Mouse (Mus musculus) lung, embryonic 15.5 days (tissue): ENCODE measurements around the gene Clasp2. TPM values are rescaled to one million over a fixed set of nuclear protein-coding genes. Genes with fewer than 3 reads are reported as not detected.

Experiments
- ATAC-seq: fragments of 200-750 bp; cut with Nextera tagmentation; 2 replicates; pipeline ENCODE4 v1.8.0; 2017; ENCODE audit warnings: moderate number of reproducible peaks, borderline replicate concordance; ENCODE audit not compliant: low FRiP score, low TSS enrichment; ENCODE audit errors: extremely low read depth
- H3K27ac ChIP-seq: fragments of 300-500 bp; sonication (generic); 2 replicates; pipeline ENCODE4 v1.5.1; 2015; ENCODE audit warnings: moderate library complexity, mild to moderate bottlenecking, inconsistent platforms
- H3K27me3 ChIP-seq: fragments of 300-500 bp; sonication (generic); 2 replicates; pipeline ENCODE4 v1.6.1; 2015; ENCODE audit warnings: inconsistent platforms
- H3K36me3 ChIP-seq: fragments of 300-500 bp; sonication (generic); 2 replicates; pipeline ENCODE4 v1.6.1; 2015; ENCODE audit warnings: inconsistent platforms
- H3K4me1 ChIP-seq: fragments of 300-500 bp; sonication (generic); 2 replicates; pipeline ENCODE4 v1.6.1; 2015; ENCODE audit warnings: inconsistent platforms
- H3K4me2 ChIP-seq: fragments of 300-500 bp; sonication (generic); 2 replicates; pipeline ENCODE4 v1.6.1; 2015; ENCODE audit warnings: inconsistent platforms, mild to moderate bottlenecking, moderate library complexity
- H3K4me3 ChIP-seq: fragments of 300-500 bp; sonication (generic); 2 replicates; pipeline ENCODE4 v1.5.1; 2015; ENCODE audit warnings: mild to moderate bottlenecking, inconsistent platforms
- H3K9ac ChIP-seq: fragments of 300-500 bp; sonication (generic); 2 replicates; pipeline ENCODE4 v1.6.1; 2015; ENCODE audit warnings: inconsistent platforms
- H3K9me3 ChIP-seq: fragments of 300-500 bp; sonication (generic); 2 replicates; pipeline ENCODE4 v1.6.1; 2016; ENCODE audit warnings: inconsistent platforms
- WGBS: fragments of 180-500 bp; shearing (Covaris S2); methylation state at CpG from one replicate; pipeline ENCODE4 v1.1.7; 2015; 5-methylcytosine and 5-hydroxymethylcytosine counted together
- polyA plus RNA-seq: library from polyadenylated mRNA; unstranded; fragments of >200 nt; fragmentation: Nextera tagmentation; extraction: Ambion mirVana; gene quantifications from 2 replicates; pipeline ENCODE4 v1.2.1, GENCODE M21; 2015

Gene Clasp2
- polyA plus RNA-seq, 1 experiment from 2014 or later, result 27.3 TPM

- H3K27ac ChIP-seq, result no peak overlapping the region
- 76% methylated on average over 3 of the region's 3 CpGs for WGBS
- peaks cover 8% of the 10 kb centered on the region for H3K36me3 ChIP-seq
- H3K4me1 ChIP-seq, result no peaks in the 10 kb centered on the region
- no peaks in the 10 kb centered on the region for H3K9me3 ChIP-seq
- no peak overlapping the region for H3K4me3 ChIP-seq
- ATAC-seq, result no peak
- no peaks in the 10 kb centered on the region for H3K27me3 ChIP-seq
- H3K9ac ChIP-seq, result no peak overlapping the region
- no peak overlapping the region for H3K4me2 ChIP-seq
Measured at GRCm38 (mm10) chr9:113941103-113941805, 200.0 kb downstream of the Clasp2 start.

DNA sequence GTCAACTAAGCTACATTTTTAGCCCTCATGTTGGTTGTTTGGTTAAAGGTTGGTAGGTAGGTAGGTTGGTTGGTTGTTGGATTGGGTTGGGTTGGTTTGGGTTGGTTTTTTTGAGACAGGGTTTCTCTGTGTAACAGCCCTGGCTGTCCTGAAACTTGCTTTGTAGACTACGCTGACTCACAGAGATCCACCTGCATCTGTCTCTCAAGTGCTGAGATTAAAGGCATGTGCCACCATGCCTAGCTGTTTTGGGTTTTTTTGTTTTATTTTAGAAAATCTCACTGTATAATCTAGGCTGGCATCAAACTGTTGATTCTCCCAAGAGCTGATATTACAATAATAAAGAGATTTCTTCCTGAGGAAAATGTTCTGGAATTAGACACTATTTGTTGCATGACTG is 202.1 kb downstream of the Clasp2 start:
- peaks cover 21% of the 10 kb centered on the region for H3K36me3 ChIP-seq
- no peaks in the 10 kb centered on the region for H3K4me1 ChIP-seq
- ATAC-seq, result no peak
- H3K9me3 ChIP-seq, result no peaks in the 10 kb centered on the region
- no peaks in the 10 kb centered on the region for H3K27me3 ChIP-seq
- H3K4me3 ChIP-seq, result no peak overlapping the region
- WGBS, result 94% methylated on average over 1 of the region's 1 CpGs
- H3K9ac ChIP-seq, result no peak overlapping the region
- H3K27ac ChIP-seq, result no peak overlapping the region
- no peak overlapping the region for H3K4me2 ChIP-seq

- Histone ChIP-seq H3K36me3 (peaks cover 26% of the 10 kb centered on the region), H3K4me1 (no peaks in the 10 kb centered on the region), H3K4me2 (no peak overlapping the region), H3K27me3 (no peaks in the 10 kb centered on the region), H3K9ac (no peak overlapping the region), H3K9me3 (no peaks in the 10 kb centered on the region), H3K4me3 (no peak overlapping the region), H3K27ac (no peak overlapping the region)
- ATAC-seq, result no peak
- WGBS, result 86% methylated on average over 1 of the region's 1 CpGs
Measured at GRCm38 (mm10) chr9:113947216-113947615, 205.9 kb downstream of the Clasp2 start.

GRCm38 (mm10) chr9:113957777-113958176 is 216.5 kb downstream of the Clasp2 start:
- H3K4me3 ChIP-seq, result no peak overlapping the region
- H3K27ac ChIP-seq, result no peak overlapping the region
- peaks cover 46% of the 10 kb centered on the region for H3K36me3 ChIP-seq
- 95% methylated on average over 4 of the region's 4 CpGs for WGBS
- no peaks in the 10 kb centered on the region for H3K27me3 ChIP-seq
- H3K4me1 ChIP-seq, result no peaks in the 10 kb centered on the region
- H3K9ac ChIP-seq, result no peak overlapping the region
- no peak overlapping the region for H3K4me2 ChIP-seq
- ATAC-seq, result no peak
- no peaks in the 10 kb centered on the region for H3K9me3 ChIP-seq

DNA sequence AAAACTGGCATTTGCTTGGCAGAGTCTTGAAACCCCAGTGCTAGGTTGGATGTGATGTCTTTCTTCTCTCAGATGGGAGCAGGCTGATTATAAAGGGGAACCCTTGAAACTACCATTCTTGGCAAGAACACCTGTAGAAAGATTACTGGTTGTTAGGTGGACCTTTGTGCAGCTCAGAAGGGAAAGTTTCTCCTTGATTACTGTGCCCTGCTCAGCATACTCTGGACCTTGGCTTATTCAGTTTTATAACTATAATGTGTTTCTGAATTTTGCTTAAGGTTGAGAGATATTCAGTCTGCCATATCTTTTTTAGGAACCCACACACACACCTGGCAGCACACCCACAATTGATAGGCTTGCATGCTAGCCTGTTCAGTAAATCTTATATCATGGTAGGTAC is 222.4 kb downstream of the Clasp2 start:
- H3K4me3 ChIP-seq, result no peak overlapping the region
- H3K36me3 ChIP-seq, result peaks cover 81% of the 10 kb centered on the region
- H3K4me2 ChIP-seq, result no peak overlapping the region
- H3K9ac ChIP-seq, result no peak overlapping the region
- H3K4me1 ChIP-seq, result no peaks in the 10 kb centered on the region
- no peaks in the 10 kb centered on the region for H3K9me3 ChIP-seq
- ATAC-seq, result no peak
- no peak overlapping the region for H3K27ac ChIP-seq
- H3K27me3 ChIP-seq, result no peaks in the 10 kb centered on the region

DNA sequence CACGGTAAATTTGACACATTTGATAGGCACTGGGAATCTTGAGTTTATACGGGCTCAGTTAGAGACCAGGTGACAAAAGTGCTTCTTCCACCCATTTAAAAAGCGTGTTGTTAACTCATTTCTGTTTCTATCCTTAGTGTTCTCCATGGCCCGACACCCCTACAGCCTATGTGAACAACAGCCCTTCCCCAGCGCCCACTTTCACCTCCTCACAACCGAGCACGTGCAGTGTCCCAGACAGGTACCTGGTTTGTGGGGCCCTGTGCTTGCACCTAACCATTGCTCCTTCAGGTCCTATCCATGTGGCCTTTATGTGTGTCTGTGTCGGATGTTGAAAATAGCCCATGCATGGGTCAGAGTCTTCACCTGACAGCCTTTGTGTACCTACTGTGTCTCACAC is 223.1 kb downstream of the Clasp2 start:
- H3K9me3 ChIP-seq, result no peaks in the 10 kb centered on the region
- WGBS, result 93% methylated on average over 8 of the region's 8 CpGs
- H3K4me2 ChIP-seq, result no peak overlapping the region
- H3K27ac ChIP-seq, result no peak overlapping the region
- no peaks in the 10 kb centered on the region for H3K27me3 ChIP-seq
- H3K36me3 ChIP-seq, result peaks cover 82% of the 10 kb centered on the region
- H3K4me3 ChIP-seq, result no peak overlapping the region
- H3K4me1 ChIP-seq, result no peaks in the 10 kb centered on the region
- no peak for ATAC-seq
- no peak overlapping the region for H3K9ac ChIP-seq

GRCm38 (mm10) chr9:113966838-113967237 is 225.6 kb downstream of the Clasp2 start:
- Histone ChIP-seq H3K36me3 (peaks cover 91% of the 10 kb centered on the region), H3K4me1 (no peaks in the 10 kb centered on the region), H3K9ac (no peak overlapping the region), H3K4me3 (no peak overlapping the region), H3K27me3 (no peaks in the 10 kb centered on the region), H3K9me3 (no peaks in the 10 kb centered on the region), H3K27ac (no peak overlapping the region), H3K4me2 (no peak overlapping the region)
- ATAC-seq, result no peak
- WGBS, result 94% methylated on average over 4 of the region's 4 CpGs

DNA sequence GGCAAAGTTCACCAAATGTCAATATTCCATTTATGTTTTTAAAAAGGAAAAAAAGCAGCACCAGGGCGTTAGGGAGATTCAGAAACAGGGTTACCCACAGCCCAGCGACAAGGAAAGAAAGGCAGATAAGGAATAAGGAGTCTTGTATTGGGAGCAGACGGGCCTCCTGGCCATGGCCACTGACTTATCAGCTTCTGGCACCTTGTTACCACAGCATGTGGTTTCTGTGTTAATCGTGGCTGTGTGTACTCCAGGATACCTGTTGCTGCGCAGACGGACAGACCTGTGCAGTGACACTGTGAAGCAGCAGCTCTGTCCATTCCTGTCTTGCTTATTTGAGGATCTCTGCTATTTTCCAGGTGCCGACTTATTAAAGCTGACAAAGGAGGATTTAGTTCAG is 227.7 kb downstream of the Clasp2 start:
- no peaks in the 10 kb centered on the region for H3K9me3 ChIP-seq
- peak; percentile 77; the same call in 1 of the 2 replicates for ATAC-seq
- no peak overlapping the region for H3K27ac ChIP-seq
- H3K4me2 ChIP-seq, result no peak overlapping the region
- 83% methylated on average over 7 of the region's 7 CpGs for WGBS
- H3K4me1 ChIP-seq, result no peaks in the 10 kb centered on the region
- H3K4me3 ChIP-seq, result no peak overlapping the region
- no peaks in the 10 kb centered on the region for H3K27me3 ChIP-seq
- H3K36me3 ChIP-seq, result peaks cover 85% of the 10 kb centered on the region
- H3K9ac ChIP-seq, result no peak overlapping the region

Other genes starting within 250 kb of the Clasp2 start
- gene Pdcd6ip, start 33.2 kb upstream of the Clasp2 start, polyA plus RNA-seq, result 69.7 and 75.9 TPM in 2 replicates
- gene Ubp1, start 189.5 kb downstream of the Clasp2 start, polyA plus RNA-seq, result 31.9 and 33.8 TPM in 2 replicates